Mouse (Mus musculus) limb, embryonic 10.5 days (tissue): ENCODE measurements around the gene Il9r. TPM values are rescaled to one million over a fixed set of nuclear protein-coding genes. Genes with fewer than 3 reads are reported as not detected.

ENCODE experiments used
- DNase-seq: peaks from one replicate; pipeline ENCODE4 v3.0.0-alpha.2; 2017; ENCODE audit warnings: low spot score
- H3K27ac ChIP-seq: fragments of 300-500 bp; sonication (generic); 2 replicates; pipeline ENCODE4 v1.5.1; 2016; ENCODE audit warnings: mild to moderate bottlenecking
- H3K27me3 ChIP-seq: fragments of 300-500 bp; sonication (generic); 2 replicates; pipeline ENCODE4 v1.6.1; 2016; ENCODE audit warnings: low read depth, mild to moderate bottlenecking; ENCODE audit not compliant: poor library complexity, severe bottlenecking
- H3K36me3 ChIP-seq: fragments of 300-500 bp; sonication (generic); 2 replicates; pipeline ENCODE4 v1.6.1; 2016; ENCODE audit warnings: mild to moderate bottlenecking, moderate library complexity
- H3K4me1 ChIP-seq: fragments of 300-500 bp; sonication (generic); 2 replicates; pipeline ENCODE4 v1.6.1; 2016
- H3K4me3 ChIP-seq: fragments of 300-500 bp; sonication (generic); 2 replicates; pipeline ENCODE4 v1.5.1; 2016; ENCODE audit warnings: mild to moderate bottlenecking, moderate library complexity
- H3K9me3 ChIP-seq: fragments of 300-500 bp; sonication (generic); replicated peaks from 2 replicates; pipeline ENCODE4 v1.6.1; 2016; ENCODE audit warnings: mild to moderate bottlenecking
- whole genome bisulfite sequencing: fragments of 180-500 bp; shearing (Covaris S2); methylation state at CpG from one replicate; pipeline ENCODE4 v1.1.7; 2016; 5-methylcytosine and 5-hydroxymethylcytosine counted together
- polyA plus RNA-seq: library from polyadenylated mRNA; unstranded; fragments of >200 nt; fragmentation: Nextera tagmentation; extraction: Ambion mirVana; gene quantifications from 2 replicates; pipeline ENCODE4 v1.2.1, GENCODE M21; 2016

Il9r gene
- polyA plus RNA-seq = not detected in 2 replicates

- Histone ChIP-seq H3K9me3 (no peaks in the 10 kb centered on the region), H3K4me1 (peaks cover 13% of the 10 kb centered on the region), H3K4me3 (no peak within 1 kb of the TSS), H3K27me3 (peaks cover 26% of the 10 kb centered on the region), H3K27ac (no peak within 1 kb of the TSS; the same call in 1 of the 2 replicates), H3K36me3 (no peaks in the 10 kb centered on the region)
- 68% methylated on average over 10 of the region's 10 CpGs for WGBS
- no peak for DNase-seq
Measured at GRCm38 (mm10) chr11:32200075-32200601, at the start of gene Il9r. TSS of gene Il9r (minus strand) at chr11:32200279.

GRCm38 (mm10) chr11:32248350-32248749, 48.3 kb upstream of the Il9r start:
- Histone ChIP-seq H3K9me3 (no peaks in the 10 kb centered on the region), H3K27ac (no peak overlapping the region), H3K27me3 (no peaks in the 10 kb centered on the region), H3K4me3 (no peak overlapping the region), H3K4me1 (no peaks in the 10 kb centered on the region), H3K36me3 (peaks cover 95% of the 10 kb centered on the region)
- WGBS = 87% methylated on average over 3 of the region's 3 CpGs
- DNase-seq = no peak

- H3K9me3 ChIP-seq = no peaks in the 10 kb centered on the region
- no peak for DNase-seq
- H3K27me3 ChIP-seq = no peaks in the 10 kb centered on the region
- no peak overlapping the region for H3K4me3 ChIP-seq
- H3K27ac ChIP-seq = no peak overlapping the region
- H3K36me3 ChIP-seq = peaks cover 94% of the 10 kb centered on the region
- no peaks in the 10 kb centered on the region for H3K4me1 ChIP-seq
Measured at GRCm38 (mm10) chr11:32247068-32247467, 47.0 kb upstream of the Il9r start.

- no peak overlapping the region for H3K4me3 ChIP-seq
- H3K9me3 ChIP-seq = no peaks in the 10 kb centered on the region
- no peak overlapping the region for H3K27ac ChIP-seq
- no peaks in the 10 kb centered on the region for H3K4me1 ChIP-seq
- no peaks in the 10 kb centered on the region for H3K27me3 ChIP-seq
- H3K36me3 ChIP-seq = peaks cover 95% of the 10 kb centered on the region
- no peak for DNase-seq
- WGBS = 94% methylated on average over 6 of the region's 6 CpGs
Measured at GRCm38 (mm10) chr11:32245614-32246013, 45.5 kb upstream of the Il9r start.

- WGBS = 94% methylated on average over 1 of the region's 1 CpGs
- H3K27ac ChIP-seq = no peak overlapping the region
- H3K4me3 ChIP-seq = no peak overlapping the region
- DNase-seq = no peak
- H3K4me1 ChIP-seq = no peaks in the 10 kb centered on the region
- H3K36me3 ChIP-seq = peaks cover 95% of the 10 kb centered on the region
- no peaks in the 10 kb centered on the region for H3K9me3 ChIP-seq
- no peaks in the 10 kb centered on the region for H3K27me3 ChIP-seq
Measured at GRCm38 (mm10) chr11:32244617-32245016, 44.5 kb upstream of the Il9r start.

- no peak for DNase-seq
- Histone ChIP-seq H3K4me3 (no peak overlapping the region), H3K4me1 (no peaks in the 10 kb centered on the region), H3K27me3 (no peaks in the 10 kb centered on the region), H3K9me3 (no peaks in the 10 kb centered on the region), H3K27ac (no peak overlapping the region; the same call in 1 of the 2 replicates), H3K36me3 (peaks cover 94% of the 10 kb centered on the region)
- 87% methylated on average over 3 of the region's 3 CpGs for WGBS
Measured at GRCm38 (mm10) chr11:32244064-32244463, 44.0 kb upstream of the Il9r start.

- WGBS = 77% methylated on average over 7 of the region's 7 CpGs
- Histone ChIP-seq H3K4me3 (no peak overlapping the region), H3K36me3 (peaks cover 92% of the 10 kb centered on the region), H3K9me3 (no peaks in the 10 kb centered on the region), H3K27ac (no peak overlapping the region; the same call in 1 of the 2 replicates), H3K4me1 (no peaks in the 10 kb centered on the region), H3K27me3 (no peaks in the 10 kb centered on the region)
- no peak for DNase-seq
Measured at GRCm38 (mm10) chr11:32243205-32243955, 43.3 kb upstream of the Il9r start.

GRCm38 (mm10) chr11:32242209-32242608, 42.1 kb upstream of the Il9r start:
- Histone ChIP-seq H3K27me3 (no peaks in the 10 kb centered on the region), H3K36me3 (peaks cover 90% of the 10 kb centered on the region)
- WGBS = 95% methylated on average over 3 of the region's 3 CpGs

GRCm38 (mm10) chr11:32241391-32241790, 41.3 kb upstream of the Il9r start:
- Histone ChIP-seq H3K27me3 (no peaks in the 10 kb centered on the region), H3K27ac (no peak overlapping the region), H3K4me1 (no peaks in the 10 kb centered on the region), H3K9me3 (no peaks in the 10 kb centered on the region), H3K4me3 (no peak overlapping the region), H3K36me3 (peaks cover 90% of the 10 kb centered on the region)
- no peak for DNase-seq

More at GRCm38 (mm10) chr11:32242209-32242608, 42.1 kb upstream of the Il9r start:
- H3K4me3 ChIP-seq = no peak overlapping the region
- H3K9me3 ChIP-seq = no peaks in the 10 kb centered on the region
- no peaks in the 10 kb centered on the region for H3K4me1 ChIP-seq
- no peak overlapping the region for H3K27ac ChIP-seq
- DNase-seq = no peak

GRCm38 (mm10) chr11:32238093-32238860, 38.2 kb upstream of the Il9r start:
- no peak overlapping the region for H3K27ac ChIP-seq
- no peaks in the 10 kb centered on the region for H3K27me3 ChIP-seq
- no peaks in the 10 kb centered on the region for H3K4me1 ChIP-seq
- peak; percentile 73 for DNase-seq
- H3K4me3 ChIP-seq = no peak overlapping the region
- WGBS = 65% methylated on average over 5 of the region's 5 CpGs
- H3K9me3 ChIP-seq = no peaks in the 10 kb centered on the region
- H3K36me3 ChIP-seq = peaks cover 95% of the 10 kb centered on the region

GRCm38 (mm10) chr11:32237411-32237795, 37.3 kb upstream of the Il9r start:
- no peak overlapping the region for H3K27ac ChIP-seq
- peaks cover 6% of the 10 kb centered on the region for H3K4me1 ChIP-seq
- no peaks in the 10 kb centered on the region for H3K27me3 ChIP-seq
- no peak for DNase-seq
- no peaks in the 10 kb centered on the region for H3K9me3 ChIP-seq
- 91% methylated on average over 3 of the region's 3 CpGs for WGBS
- no peak overlapping the region for H3K4me3 ChIP-seq
- H3K36me3 ChIP-seq = peaks cover 95% of the 10 kb centered on the region

- Histone ChIP-seq H3K36me3 (peaks cover 96% of the 10 kb centered on the region), H3K4me3 (no peak overlapping the region), H3K4me1 (peaks cover 6% of the 10 kb centered on the region), H3K27ac (no peak overlapping the region), H3K9me3 (no peaks in the 10 kb centered on the region), H3K27me3 (no peaks in the 10 kb centered on the region)
- WGBS = 62% methylated on average over 9 of the region's 9 CpGs
- peak; percentile 70 for DNase-seq
Measured at GRCm38 (mm10) chr11:32236712-32237410, 36.8 kb upstream of the Il9r start.
